Mouse (Mus musculus) stomach, embryonic 16.5 days (tissue): ENCODE results near the gene E2f7. TPM values are rescaled to one million over a fixed set of nuclear protein-coding genes. Genes with fewer than 3 reads are reported as not detected.

Source experiments
- ATAC-seq: fragments of 200-750 bp; cut with Nextera tagmentation; 2 replicates; pipeline ENCODE4 v1.8.0; 2017; ENCODE audit warnings: moderate number of reproducible peaks, moderate TSS enrichment; ENCODE audit not compliant: insufficient read depth, low FRiP score
- H3K27ac ChIP-seq: fragments of 300-500 bp; sonication (generic); 2 replicates; pipeline ENCODE4 v1.5.1; 2014; ENCODE audit warnings: low read length
- H3K27me3 ChIP-seq: fragments of 300-500 bp; sonication (generic); 2 replicates; pipeline ENCODE4 v1.6.1; 2014; ENCODE audit warnings: low read length, control low read depth, mixed read lengths; ENCODE audit not compliant: control insufficient read depth, insufficient read depth
- H3K36me3 ChIP-seq: fragments of 300-500 bp; sonication (generic); 2 replicates; pipeline ENCODE4 v1.6.1; 2014; ENCODE audit warnings: low read length; ENCODE audit not compliant: control insufficient read depth, insufficient read depth
- H3K4me1 ChIP-seq: fragments of 300-500 bp; sonication (generic); 2 replicates; pipeline ENCODE4 v1.6.1; 2014; ENCODE audit warnings: low read length, control low read depth, mixed read lengths; ENCODE audit not compliant: control insufficient read depth, insufficient read depth
- H3K4me2 ChIP-seq: fragments of 300-500 bp; sonication (generic); 2 replicates; pipeline ENCODE4 v1.6.1; 2014; ENCODE audit warnings: low read depth, low read length, mixed read lengths
- H3K4me3 ChIP-seq: fragments of 300-500 bp; sonication (generic); replicated peaks from 2 replicates; pipeline ENCODE4 v1.5.1; 2014; ENCODE audit warnings: mild to moderate bottlenecking, low read length
- H3K9ac ChIP-seq: fragments of 300-500 bp; sonication (generic); 2 replicates; pipeline ENCODE4 v1.6.1; 2014; ENCODE audit warnings: low read length
- H3K9me3 ChIP-seq: fragments of 300-500 bp; sonication (generic); replicated peaks from 2 replicates; pipeline ENCODE4 v1.6.1; 2016; ENCODE audit warnings: low read length, control low read depth; ENCODE audit not compliant: control insufficient read depth
- WGBS: fragments of 180-500 bp; shearing (Covaris S2); extraction: QIAGEN DNeasy Blood & Tissue Kit; methylation state at CpG from one replicate; pipeline ENCODE4 v1.1.7; 2014; 5-methylcytosine and 5-hydroxymethylcytosine counted together
- polyA plus RNA-seq: library from polyadenylated mRNA; unstranded; fragments of >200 nt; fragmentation: Nextera tagmentation; extraction: Ambion mirVana; gene quantifications from 2 replicates; pipeline ENCODE4 v1.2.1, GENCODE M21; 2015

Gene E2f7
- polyA plus RNA-seq, 1 experiment from 2014 or later = 17.0 TPM

DNA sequence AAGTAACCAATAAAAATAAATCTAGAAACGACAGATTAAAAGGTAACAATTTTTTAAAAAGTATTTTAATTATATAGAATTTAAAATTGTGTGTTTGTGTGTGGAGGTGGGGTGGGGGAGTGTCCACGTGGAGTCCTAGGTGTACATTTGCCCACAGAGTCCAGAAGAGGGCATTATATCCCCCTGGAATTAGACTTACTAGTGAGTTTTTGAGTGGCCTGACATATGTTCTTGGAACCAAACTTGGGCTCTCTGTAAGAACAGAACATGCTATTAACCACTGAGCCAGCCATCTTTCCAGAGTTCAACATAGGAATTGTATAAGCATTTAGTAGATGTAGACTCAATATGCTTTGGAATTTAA, 66.6 kb downstream of the E2f7 start:
- Histone ChIP-seq H3K4me2 (no peak overlapping the region), H3K9ac (no peak overlapping the region), H3K4me1 (no peaks in the 10 kb centered on the region), H3K9me3 (no peaks in the 10 kb centered on the region), H3K27ac (no peak overlapping the region), H3K4me3 (no peak overlapping the region), H3K27me3 (no peaks in the 10 kb centered on the region), H3K36me3 (no peaks in the 10 kb centered on the region)
- 55% methylated on average over 2 of the region's 2 CpGs for WGBS
- ATAC-seq = no peak

DNA sequence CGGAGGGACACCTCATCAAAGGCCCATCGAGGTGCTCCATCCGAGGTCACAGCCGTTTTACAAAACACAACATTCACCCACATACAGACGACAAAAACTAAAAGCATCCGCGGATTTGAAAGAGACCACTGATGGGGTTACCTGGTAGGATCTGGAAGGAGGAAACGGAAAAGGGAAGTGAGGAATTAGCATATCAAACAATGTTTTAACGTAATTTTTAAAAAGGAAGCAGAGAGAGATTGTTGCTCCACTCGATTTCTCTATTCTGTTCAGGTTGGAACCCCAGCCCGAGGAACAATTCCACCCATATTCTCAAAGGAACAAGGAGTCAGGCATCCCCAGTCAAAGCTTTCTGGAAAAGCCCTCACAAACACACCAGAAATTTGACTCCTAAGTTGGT, 75.9 kb downstream of the E2f7 start:
- H3K4me1 ChIP-seq = no peaks in the 10 kb centered on the region
- no peak overlapping the region for H3K9ac ChIP-seq
- no peaks in the 10 kb centered on the region for H3K36me3 ChIP-seq
- H3K27me3 ChIP-seq = no peaks in the 10 kb centered on the region
- H3K9me3 ChIP-seq = no peaks in the 10 kb centered on the region
- ATAC-seq = no peak
- no peak overlapping the region for H3K27ac ChIP-seq
- WGBS = 79% methylated on average over 11 of the region's 11 CpGs
- no peak overlapping the region for H3K4me2 ChIP-seq
- H3K4me3 ChIP-seq = no peak overlapping the region

DNA sequence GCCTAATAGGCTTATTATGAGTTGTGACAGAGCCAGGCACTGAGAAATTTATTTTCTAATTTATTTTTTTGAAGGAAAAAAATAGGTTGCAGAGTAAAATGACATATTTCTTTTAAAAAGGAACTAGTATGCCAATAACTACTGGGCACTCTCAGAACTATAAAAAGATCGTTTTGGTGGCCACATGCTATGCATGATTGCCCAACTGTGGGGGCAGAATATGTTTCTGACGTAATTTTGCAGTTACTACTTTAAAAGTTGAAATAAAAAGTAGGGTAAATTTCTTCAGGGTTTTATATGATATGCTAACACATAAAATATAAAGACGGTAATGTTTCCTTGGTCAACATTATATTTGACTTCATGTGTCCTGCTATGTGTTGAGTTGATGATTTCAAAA, 76.5 kb downstream of the E2f7 start:
- 80% methylated on average over 3 of the region's 3 CpGs for WGBS
- Histone ChIP-seq H3K4me3 (no peak overlapping the region), H3K4me2 (no peak overlapping the region), H3K9me3 (no peaks in the 10 kb centered on the region), H3K27ac (no peak overlapping the region), H3K27me3 (no peaks in the 10 kb centered on the region), H3K9ac (no peak overlapping the region), H3K36me3 (no peaks in the 10 kb centered on the region), H3K4me1 (no peaks in the 10 kb centered on the region)
- ATAC-seq = no peak

DNA sequence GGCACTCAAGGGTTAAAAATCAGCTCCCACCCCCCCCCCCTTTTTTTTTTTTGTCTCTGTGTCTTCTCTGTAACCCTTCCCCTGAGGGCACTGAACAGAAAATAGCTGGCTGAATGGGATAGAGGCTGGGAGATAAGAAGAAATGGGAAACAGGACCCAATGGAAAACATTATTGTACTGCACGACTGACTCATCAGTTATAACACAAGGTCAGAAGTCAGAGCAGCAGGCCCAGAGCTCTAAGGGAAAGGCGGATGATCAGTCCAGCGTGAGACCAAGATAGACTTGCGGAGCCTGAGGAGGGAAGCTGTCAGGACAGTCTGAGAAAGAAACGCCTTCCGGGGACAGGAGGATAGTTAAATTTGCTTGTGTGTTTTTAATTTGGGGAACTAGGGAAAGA, 87.1 kb downstream of the E2f7 start:
- Histone ChIP-seq H3K27me3 (no peaks in the 10 kb centered on the region), H3K4me2 (no peak overlapping the region), H3K9ac (no peak overlapping the region), H3K27ac (no peak overlapping the region), H3K36me3 (no peaks in the 10 kb centered on the region), H3K9me3 (no peaks in the 10 kb centered on the region), H3K4me1 (no peaks in the 10 kb centered on the region), H3K4me3 (no peak overlapping the region)
- WGBS = 44% methylated on average over 6 of the region's 6 CpGs
- ATAC-seq = no peak

DNA sequence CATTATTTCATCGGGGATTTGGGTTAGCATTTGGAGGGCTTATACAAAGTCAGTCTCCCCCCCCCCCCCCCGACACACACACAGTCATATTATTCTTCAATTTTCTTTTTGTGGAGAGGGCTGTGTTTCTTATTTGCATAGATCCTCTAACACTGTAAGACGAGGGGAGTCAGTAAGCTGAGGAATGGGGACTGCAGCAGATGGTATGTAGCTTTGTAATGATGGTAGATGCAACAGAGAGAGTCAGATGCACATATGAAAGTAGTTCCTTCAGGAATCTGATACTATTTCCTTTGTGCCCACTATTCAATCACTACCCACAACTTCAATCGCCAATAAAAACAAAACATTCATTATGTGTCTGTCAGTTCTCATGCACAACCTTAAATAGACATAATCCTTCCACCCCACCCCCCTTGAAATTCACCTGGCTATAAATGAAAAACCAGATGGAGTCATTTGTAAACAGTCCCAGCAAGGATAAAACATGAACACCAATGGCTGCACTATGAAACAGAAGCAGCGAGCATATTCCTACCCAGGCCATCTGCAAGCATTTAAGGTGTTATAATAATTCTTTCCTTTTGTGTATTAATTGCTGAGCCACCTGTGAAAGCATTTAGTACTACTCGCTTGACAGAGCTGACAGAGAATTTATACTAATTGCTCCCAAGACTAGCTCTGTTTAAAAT, 90.0 kb downstream of the E2f7 start:
- H3K9me3 ChIP-seq = no peaks in the 10 kb centered on the region
- no peaks in the 10 kb centered on the region for H3K36me3 ChIP-seq
- H3K27ac ChIP-seq = no peak overlapping the region
- H3K27me3 ChIP-seq = no peaks in the 10 kb centered on the region
- no peaks in the 10 kb centered on the region for H3K4me1 ChIP-seq
- ATAC-seq = no peak
- 58% methylated on average over 6 of the region's 6 CpGs for WGBS
- H3K4me2 ChIP-seq = no peak overlapping the region
- no peak overlapping the region for H3K9ac ChIP-seq
- no peak overlapping the region for H3K4me3 ChIP-seq

Other genes with a start within 250 kb of the E2f7 start
- gene Csrp2, start 174.3 kb downstream of the E2f7 start, polyA plus RNA-seq = 208 and 209 TPM in 2 replicates